Mouse (Mus musculus) urinary bladder, postnatal 10 days (tissue): ENCODE measurements around the gene Clec16a.

ENCODE experiments used
- DNase-seq: peaks from one replicate; pipeline ENCODE4 v3.0.0; 2022; ENCODE audit warnings: low spot score

Clec16a gene

DNA sequence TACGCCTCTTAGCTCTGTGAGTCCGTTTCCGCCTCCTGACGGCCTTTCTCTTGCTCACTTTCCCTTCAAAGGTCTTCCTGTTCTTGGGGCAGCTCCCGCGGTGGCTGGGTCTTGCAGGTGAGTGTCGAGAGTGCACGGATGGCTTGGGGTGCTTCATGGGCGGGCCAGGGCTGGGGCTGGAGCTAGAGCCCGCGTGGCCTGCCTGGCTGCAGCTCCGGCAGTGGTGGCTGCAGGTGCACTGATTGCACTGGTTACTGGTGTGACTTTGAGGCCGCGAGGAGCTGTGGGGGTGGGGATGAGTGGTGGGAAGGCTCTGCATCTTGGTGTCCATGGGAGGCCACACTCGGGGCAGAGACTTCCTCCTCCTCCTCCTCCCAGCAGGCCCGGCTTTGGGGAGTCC is 243.1 kb downstream of the Clec16a start, which contains the start of gene Tnp2:
Tnp2 (minus strand) TSS at position 390 of the 400 bp plus-strand sequence.
- DNase-seq = no peak

DNA sequence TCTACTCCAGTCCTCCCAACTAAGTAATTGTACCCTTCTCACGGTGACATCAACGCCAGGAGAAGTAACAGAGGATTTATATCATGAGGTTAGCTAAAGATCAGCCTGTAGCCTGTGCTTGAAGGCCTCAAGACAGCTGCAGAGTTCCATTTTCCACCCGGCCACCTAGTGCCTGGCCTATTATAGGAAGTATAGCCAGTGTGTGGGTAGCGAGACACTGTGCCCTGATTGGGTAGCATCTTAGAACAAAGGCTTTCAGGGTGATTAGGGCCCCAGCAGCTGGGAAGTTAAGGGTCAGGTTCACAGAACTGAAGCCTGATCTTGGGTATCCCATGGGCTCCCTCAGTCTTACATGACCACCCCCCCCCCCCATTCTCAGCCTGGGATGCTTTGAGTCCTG is 243.7 kb downstream of the Clec16a start:
- DNase-seq = no peak

- DNase-seq = no peak
These were observed 245.6 kb downstream of the Clec16a start, which contains the start of gene Prm3 for GRCm38 (mm10) chr16:10790702-10791101. Prm3 (minus strand) TSS chr16:10790914.
